Mouse (Mus musculus) cortical plate, adult 2 months (tissue): ENCODE measurements around the gene Foxn3.

Source experiments
- CTCF ChIP-seq: fragments of 200-500 bp; IDR thresholded peaks from 2 replicates; pipeline ENCODE4 v1.5.1; 2011; ENCODE audit warnings: mild to moderate bottlenecking, control low read depth, low read length; ENCODE audit not compliant: insufficient read depth; ENCODE audit errors: extremely low read depth
- POLR2A ChIP-seq: fragments of 200-500 bp; IDR thresholded peaks from 2 replicates; pipeline ENCODE4 v1.6.1; 2011; ENCODE audit warnings: mild to moderate bottlenecking, low read length, control low read depth; ENCODE audit not compliant: insufficient read depth; ENCODE audit errors: extremely low read depth

DNA sequence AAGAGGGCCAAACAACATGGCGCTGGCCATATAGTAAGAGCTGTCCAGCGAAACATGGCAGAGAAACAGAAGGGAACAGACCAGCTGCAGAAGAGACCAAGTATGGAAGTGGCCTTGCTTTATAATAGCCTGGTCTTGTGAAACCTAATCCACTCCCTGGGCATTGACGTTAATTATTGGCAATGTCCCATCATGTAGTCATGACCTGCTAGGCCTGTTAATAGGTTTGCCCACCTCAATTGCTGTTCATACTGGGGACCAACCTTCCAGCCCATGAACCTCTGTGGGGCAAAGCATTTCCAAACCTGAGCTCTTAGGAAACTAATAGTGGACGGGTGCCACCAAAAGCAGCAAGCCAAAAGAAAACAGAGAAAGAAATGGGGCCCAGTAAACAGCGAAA, 27.0 kb downstream of the Foxn3 start:
- TF ChIP-seq CTCF (no peak), POLR2A (no peak)
